Mouse (Mus musculus): ENCODE results near the gene Vwf.
A peak's percentile ranks its signal among the peaks of the same experiment; 100 is the strongest.

The Vwf gene

GRCm38 (mm10) chr6:125548406-125548805 is 1.8 kb downstream of the Vwf start:
- DNase-seq = no peak

GRCm38 (mm10) chr6:125550172-125550571 is 3.6 kb downstream of the Vwf start:
- DNase-seq = no peak

- peak; percentile 21 for DNase-seq
These were observed 6.2 kb downstream of the Vwf start for GRCm38 (mm10) chr6:125552760-125553159.

GRCm38 (mm10) chr6:125553551-125553950 is 7.0 kb downstream of the Vwf start:
- no peak for DNase-seq

GRCm38 (mm10) chr6:125558831-125559230 is 12.3 kb downstream of the Vwf start:
- DNase-seq = no peak

DNA sequence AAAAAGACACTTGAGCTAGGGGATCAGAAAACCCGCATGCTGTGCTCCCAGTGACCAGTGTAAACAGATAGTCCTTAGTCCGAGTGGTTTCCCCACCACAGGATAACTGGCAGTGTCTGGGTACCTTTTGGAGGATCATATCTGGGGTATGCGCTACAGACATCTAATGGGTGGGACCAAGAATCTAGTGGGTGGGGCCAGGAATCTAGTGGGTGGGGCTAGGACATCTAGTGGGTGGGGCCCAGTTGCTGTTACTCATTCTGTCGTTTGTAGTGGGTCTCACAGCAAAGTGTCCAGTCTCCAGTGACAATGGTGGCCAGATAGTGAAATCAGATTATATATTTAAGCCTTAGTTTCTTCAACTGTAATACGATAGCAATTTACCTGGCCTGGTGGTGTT is 14.5 kb downstream of the Vwf start:
- DNase-seq = no peak

DNA sequence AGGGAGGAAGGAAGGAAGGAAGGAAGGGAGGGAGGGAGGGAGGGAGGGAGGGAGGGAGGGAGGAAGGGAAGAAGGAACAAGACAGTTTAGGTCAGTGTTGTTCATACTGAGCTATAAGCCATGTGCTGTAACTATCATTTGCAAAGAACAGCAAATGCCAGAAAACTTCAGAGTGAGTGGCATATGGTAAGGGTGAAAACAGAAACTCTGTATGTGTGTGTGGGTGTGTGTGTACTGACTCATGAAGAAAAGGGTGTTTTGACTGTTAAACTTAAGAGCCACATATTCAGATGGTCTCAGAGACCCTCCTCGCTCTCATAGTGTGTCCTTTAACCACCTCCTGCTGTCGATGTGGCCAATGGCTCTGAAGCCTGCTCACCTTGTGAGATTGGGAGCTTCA is 14.9 kb downstream of the Vwf start:
- DNase-seq = no peak

DNA sequence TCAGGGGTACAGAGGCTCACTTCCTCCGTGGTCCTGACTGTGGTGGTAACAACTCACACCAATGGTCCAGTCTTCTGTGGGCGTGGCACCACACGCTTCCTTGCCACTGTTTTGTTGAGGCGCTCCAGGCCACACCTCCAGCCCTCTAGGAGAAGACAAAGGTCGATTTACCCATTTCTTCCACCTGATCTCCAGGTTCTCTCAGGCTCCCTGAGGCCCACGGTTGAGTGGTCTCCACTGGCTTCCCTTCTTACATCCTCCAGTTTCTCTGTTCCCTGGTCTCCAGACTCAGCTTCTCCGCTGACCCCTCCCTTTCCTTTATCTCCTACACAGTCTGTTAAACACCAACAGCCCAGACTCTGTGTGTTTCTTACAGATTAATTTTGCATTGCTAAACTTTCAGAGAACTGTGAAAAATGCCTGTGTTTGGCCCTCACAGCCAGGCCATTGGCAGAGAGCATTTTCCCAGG is 18.3 kb downstream of the Vwf start:
- DNase-seq = no peak

GRCm38 (mm10) chr6:125565326-125565725 is 18.8 kb downstream of the Vwf start:
- no peak for DNase-seq

GRCm38 (mm10) chr6:125566656-125567055 is 20.1 kb downstream of the Vwf start:
- DNase-seq = no peak

DNA sequence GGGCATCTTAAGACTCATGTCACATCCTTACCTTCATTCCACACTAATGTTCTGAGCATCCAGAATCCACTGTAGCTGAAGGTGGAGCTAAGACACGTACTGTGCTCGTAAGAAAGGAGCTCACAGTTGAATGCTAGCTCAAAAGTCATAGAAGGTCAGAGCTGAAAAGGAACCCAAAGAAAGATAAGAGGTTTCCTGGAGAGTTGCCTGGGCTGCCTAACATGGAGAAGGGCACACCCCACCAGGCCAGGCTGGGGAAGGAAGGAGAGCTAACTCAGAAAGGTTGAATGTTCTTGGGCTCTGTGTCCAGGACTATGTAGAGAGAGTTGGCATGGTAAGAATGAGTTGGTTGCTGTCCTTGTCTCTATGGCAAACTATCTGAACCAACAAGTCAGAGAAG is 21.8 kb downstream of the Vwf start:
- no peak for DNase-seq

DNA sequence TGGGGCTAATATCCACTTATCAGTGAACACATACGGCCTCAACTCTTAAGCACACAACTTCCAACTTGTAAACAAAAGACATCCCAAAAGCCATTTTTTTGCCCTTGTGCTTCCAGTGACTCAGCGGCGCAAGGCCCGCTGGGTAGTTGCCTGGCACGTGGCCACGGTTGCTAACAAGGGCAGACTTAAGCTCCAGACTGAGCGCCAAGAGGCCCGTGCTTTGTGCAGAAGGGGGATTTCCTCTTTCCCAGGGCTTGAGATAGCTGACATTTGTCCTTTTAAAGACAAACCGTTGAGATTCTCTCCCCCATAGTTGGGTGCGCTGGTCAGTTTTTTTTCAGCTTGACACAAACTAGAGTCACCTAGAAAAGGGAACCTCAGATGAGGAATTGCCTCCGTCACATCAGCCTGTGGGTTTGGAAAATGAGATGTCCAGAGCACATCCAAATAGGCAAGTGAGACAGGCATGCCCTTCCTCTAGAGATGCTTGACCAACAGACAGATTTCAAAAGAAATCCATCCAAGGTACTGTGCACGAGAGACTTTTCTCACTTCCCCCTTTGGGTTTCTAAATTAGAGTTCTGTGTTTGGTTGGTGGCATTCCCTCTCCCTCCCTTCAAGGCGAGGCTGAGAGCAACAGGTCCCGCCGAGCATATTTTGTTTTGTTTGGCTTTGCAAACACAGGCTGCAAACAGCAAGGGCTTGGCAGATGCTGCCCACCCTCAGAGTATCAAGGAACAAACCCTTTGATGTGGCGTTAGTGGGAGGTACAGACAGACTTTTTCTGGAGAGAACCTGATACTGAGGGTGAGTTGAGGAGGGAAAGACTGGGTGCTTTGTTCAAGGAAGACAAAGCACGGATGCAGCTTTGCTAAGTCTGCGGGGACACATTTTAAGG is 26.0 kb downstream of the Vwf start:
- DNase-seq = peak; percentile 89

GRCm38 (mm10) chr6:125573189-125573928 is 26.8 kb downstream of the Vwf start:
- peak; percentile 81 for DNase-seq

GRCm38 (mm10) chr6:125575080-125575479 is 28.5 kb downstream of the Vwf start:
- no peak for DNase-seq

DNA sequence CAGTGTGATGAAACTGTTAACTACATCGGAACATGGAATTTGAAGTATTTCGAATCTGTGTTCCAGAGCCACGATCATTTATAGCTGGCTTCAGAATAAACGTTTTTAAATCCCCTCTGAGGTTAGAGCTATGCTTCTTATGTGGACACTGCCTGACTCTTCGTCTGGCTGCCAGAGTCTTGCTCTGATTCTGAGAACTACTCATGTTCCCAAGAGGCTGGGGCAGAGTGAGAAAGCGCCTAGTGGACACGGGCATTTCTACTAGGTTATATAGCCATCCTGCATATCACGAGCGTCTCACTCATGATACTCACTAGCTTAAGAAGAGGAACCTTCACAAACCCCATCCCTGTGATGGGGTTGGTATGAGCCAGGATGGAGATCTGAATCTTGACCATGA is 30.7 kb downstream of the Vwf start:
- DNase-seq = no peak

- DNase-seq = no peak
These were observed 31.5 kb downstream of the Vwf start for GRCm38 (mm10) chr6:125577882-125578646.

GRCm38 (mm10) chr6:125578647-125579011 is 32.1 kb downstream of the Vwf start:
- DNase-seq = no peak

GRCm38 (mm10) chr6:125579864-125580263 is 33.3 kb downstream of the Vwf start:
- DNase-seq = no peak

GRCm38 (mm10) chr6:125583666-125584065 is 37.1 kb downstream of the Vwf start:
- DNase-seq = no peak

GRCm38 (mm10) chr6:125584266-125584665 is 37.7 kb downstream of the Vwf start:
- no peak for DNase-seq

DNA sequence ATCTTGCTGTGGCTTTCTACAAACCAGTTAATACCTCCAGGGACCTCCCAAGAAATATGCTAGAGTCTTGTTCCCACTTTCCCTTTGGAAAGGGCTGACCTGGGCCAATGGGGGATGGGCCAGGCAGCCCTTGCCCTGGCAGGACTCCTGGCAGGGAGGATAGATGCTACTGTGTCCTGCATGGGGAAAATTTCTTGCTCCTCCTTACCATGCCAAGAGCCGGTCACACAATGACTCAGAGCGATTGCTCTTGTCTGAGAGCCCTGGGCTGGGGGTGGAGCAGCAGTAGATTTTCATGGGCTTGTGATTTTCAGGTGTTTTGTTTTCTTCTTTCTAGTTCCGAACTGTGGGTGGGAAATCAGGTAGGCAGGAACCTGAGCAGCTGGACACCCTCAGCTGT is 39.0 kb downstream of the Vwf start:
- DNase-seq = peak; percentile 63

GRCm38 (mm10) chr6:125586042-125586566 is 39.5 kb downstream of the Vwf start:
- DNase-seq = no peak

- no peak for DNase-seq
These were observed 41.7 kb downstream of the Vwf start for GRCm38 (mm10) chr6:125588241-125588640.
